Mouse (Mus musculus): ENCODE data around the gene B4galt1.
A peak's percentile ranks its signal among the peaks of the same experiment; 100 is the strongest.

B4galt1 gene

GRCm38 (mm10) chr4:40778656-40779055 is 75.1 kb downstream of the B4galt1 start:
- no peak for DNase-seq (ENCODE audit: low read depth, low spot score)

- DNase-seq (ENCODE audit: low read depth, low spot score), result no peak
These were observed 76.7 kb downstream of the B4galt1 start for GRCm38 (mm10) chr4:40777116-40777515.

DNA sequence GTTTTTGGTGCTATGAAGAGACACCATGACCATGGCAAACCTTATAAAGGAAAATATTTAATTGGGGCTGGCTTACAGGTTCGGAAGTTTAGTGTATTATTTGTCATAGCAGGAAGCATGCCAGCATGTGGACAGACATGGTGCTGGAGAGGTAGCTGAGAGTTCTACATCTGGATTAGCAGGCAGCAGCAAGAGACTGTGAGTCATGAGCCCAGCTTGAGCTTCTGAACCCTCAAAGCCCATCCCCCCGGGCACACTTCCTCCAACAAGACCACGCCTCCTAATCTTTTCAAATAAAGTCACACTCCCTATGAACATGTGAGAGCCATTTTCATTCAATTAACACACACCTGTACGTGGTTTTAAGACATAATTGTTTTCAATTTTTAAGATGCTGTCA is 77.4 kb downstream of the B4galt1 start:
- DNase-seq (ENCODE audit: low read depth, low spot score), result no peak

- peak; percentile 15 for DNase-seq (ENCODE audit: low read depth, low spot score)
These were observed 79.2 kb downstream of the B4galt1 start for GRCm38 (mm10) chr4:40774279-40775259.

DNA sequence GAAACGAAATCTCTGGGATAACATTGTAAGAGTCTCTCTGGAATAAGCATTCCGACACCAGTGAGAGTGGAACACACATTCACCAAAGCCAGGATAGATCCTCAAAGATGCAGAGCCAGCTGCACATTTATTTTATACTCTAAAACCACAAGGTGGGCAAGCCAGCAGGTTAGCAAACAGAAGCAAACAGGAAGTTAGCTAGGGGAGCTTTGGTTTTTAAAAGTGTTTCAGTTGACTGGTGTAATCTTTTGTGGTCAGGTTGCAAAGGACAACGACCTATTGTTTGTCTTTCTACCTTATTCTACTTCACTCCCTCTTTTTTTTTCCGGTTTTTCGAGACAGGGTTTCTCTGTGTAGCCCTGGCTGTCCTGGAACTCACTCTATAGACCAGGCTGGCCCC is 93.9 kb downstream of the B4galt1 start:
- no peak for DNase-seq (ENCODE audit: low read depth, low spot score)

DNA sequence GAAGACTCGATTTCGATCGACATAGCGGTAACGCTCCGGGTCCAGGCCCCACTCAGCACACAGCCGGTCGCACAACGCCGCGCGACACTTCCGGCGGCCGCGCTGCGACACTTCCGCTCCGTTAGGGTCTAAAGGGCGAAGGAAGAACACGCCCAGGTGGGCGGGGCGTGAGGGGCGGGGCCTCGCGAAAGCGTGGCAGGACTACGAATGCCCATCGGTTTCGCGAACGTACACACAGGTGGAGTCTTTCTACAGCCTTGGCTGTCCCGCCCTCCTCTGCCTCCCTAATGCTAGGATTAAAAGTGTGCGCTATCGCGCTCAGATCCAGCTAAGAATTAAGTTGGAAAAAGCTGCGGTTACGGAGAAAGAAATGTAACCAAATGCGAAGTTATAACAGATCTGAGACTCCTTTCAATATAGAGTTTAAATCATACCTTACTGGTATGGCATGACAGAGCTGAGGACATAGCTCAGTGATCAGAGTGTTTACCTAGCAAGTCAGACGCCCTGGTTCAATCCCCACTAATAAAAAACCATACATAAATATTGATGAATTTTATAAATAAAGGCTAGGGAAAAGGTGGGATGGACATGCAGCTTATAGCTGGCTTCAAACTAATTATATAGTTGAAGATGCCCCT is 95.9 kb downstream of the B4galt1 start, which contains the start of gene Smu1:
TSS of gene Smu1 (minus strand) at position 144 of the 641 bp plus-strand sequence.
- peak; percentile 93 for DNase-seq (ENCODE audit: low read depth, low spot score)

DNA sequence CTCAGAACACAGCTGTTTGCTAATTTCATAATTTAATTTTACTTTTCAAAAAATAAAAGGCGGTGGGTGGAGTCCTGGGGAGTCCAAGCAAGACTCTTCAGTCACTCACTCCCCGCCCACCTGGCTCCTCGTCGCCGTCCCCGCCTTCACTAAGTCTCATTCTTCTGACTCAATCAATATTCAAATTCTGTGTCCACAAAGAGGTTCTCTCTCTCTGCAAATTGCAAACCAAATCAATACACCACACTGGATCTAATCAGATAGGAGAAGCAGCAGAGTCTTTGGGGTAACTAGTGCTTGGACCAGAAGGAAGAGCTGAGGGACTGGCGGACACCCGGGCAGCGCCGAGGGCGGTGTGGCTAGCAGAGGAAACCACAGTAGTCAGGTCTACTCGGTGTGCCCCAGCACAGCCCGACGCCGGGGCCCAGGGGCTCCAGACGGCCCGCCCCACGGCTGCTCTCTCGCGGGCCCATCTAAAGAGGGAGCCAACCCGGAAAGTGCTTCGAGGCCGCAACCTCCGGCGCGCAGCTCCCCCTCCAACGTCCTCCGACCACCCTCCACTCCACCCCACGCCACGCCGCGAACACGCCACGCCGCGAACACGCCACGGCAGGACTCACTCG is 96.5 kb downstream of the B4galt1 start:
- DNase-seq (ENCODE audit: low read depth, low spot score), result no peak

Measured in telencephalon, adult 2 months (tissue).